Mouse (Mus musculus) thymus, adult 2 months (tissue): ENCODE data around the gene Tlx3.

Experiments used
- CTCF ChIP-seq: fragments of 200-500 bp; IDR thresholded peaks from 2 replicates; pipeline ENCODE4 v1.5.1; 2012; ENCODE audit warnings: mild to moderate bottlenecking, control low read depth, low read length, moderate library complexity, borderline replicate concordance; ENCODE audit not compliant: control insufficient read depth, poor library complexity, insufficient read depth; ENCODE audit errors: extremely low read depth
- POLR2A ChIP-seq: fragments of 200-500 bp; IDR thresholded peaks from 2 replicates; pipeline ENCODE4 v1.6.1; 2012; ENCODE audit warnings: mild to moderate bottlenecking, low read length, control low read depth, moderate library complexity; ENCODE audit not compliant: control insufficient read depth, poor library complexity, insufficient read depth; ENCODE audit errors: extremely low read depth

DNA sequence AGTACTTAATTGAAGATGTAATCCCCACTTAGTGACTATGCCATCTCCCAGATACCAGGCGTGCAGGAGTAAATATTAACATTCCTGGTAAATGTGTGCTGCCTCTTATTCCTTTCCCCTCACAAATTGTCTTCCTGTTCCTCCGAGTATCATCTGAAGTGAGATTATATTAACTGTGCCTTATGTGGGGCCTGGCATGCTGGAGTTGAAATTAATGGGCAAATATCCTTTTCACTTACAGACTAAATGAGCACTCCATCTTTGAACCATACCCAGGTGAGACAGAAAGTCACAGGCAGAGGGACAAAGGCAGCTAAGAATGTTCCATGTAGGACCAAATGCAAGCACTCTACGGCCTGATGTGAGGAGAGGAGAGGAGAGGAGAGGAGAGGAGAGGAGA, 27.6 kb downstream of the Tlx3 start:
- TF ChIP-seq CTCF (no peak), POLR2A (no peak)
